Mouse (Mus musculus): Measurements from ENCODE around the gene Ralgps1. TPM values are rescaled to one million over a fixed set of nuclear protein-coding genes. Genes with fewer than 3 reads are reported as not detected.

Gene Ralgps1
- polyA plus RNA-seq, 1 experiment from 2014 or later: 5.2 TPM

DNA sequence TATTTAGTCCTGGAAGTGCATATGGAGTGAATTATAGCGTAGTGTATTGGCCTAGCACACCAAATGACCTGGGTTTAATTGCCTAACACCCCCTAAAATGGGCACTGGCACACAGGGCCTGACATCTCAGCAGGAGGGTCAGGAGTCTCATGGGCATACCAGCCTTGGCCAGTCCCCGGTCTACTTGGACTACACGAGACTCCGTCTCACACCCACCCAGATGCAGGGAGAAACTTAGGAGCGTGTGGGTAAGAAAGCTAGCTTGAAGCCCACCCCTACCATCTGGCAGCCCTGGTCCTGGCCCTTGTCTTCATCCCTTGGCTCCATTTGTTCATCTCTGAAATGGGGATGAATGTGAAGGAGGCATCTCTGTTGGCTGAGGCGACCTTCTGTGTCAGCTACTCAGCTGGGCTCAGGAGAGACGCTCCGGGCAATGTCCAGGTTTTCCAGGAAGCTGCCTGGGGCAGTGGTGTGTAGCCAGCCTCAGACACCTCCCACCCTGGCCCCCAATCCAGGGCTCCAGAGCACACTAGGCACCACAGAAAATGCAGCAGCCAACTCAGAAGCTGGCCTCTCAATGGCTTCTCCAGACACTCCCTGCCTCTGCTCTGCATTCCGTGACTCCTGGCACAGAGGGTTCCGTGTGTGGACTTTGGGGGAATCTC is 150.5 kb downstream of the Ralgps1 start:
- no peak for ATAC-seq (ENCODE audit: low read depth)
- 84% methylated on average over 10 of the region's 10 CpGs for WGBS
- no peaks in the 10 kb centered on the region for H3K9me3 ChIP-seq (ENCODE audit: control insufficient read depth, low read length)

DNA sequence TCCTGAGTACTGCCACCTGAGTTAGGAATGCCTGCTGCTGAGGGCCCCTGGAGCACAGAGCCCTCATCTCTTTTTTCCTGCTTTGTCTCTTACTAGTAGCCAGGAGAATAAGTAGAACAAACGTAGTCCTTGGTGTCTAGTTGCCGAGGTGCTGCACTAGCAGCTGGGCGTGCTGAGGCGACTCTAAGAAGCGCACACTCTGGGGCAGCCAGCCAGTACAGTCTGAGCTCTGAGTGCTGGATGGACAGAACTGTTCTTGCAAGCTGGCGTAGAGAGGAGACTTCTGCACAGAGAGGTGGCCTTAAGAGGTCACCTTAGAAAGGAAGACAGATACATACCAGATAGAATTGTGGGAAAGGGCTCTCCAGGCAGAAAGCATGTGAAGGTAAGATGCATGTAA is 151.0 kb downstream of the Ralgps1 start:
- peak overlapping the region; percentile 40; the same call in 1 of the 2 replicates for H3K27ac ChIP-seq (ENCODE audit: low read length)
- H3K9ac ChIP-seq (ENCODE audit: low read length): no peak overlapping the region
- no peak overlapping the region for H3K4me2 ChIP-seq (ENCODE audit: low read depth, low read length)

More for the DNA sequence above, 150.5 kb downstream of the Ralgps1 start:
- Histone ChIP-seq H3K4me2 (ENCODE audit: low read depth, low read length) (no peak overlapping the region), H3K27me3 (ENCODE audit: control insufficient read depth, insufficient read depth, low read depth, low read length) (no peaks in the 10 kb centered on the region), H3K27ac (ENCODE audit: low read length) (no peak overlapping the region), H3K4me1 (replicated peaks; ENCODE audit: control insufficient read depth, insufficient read depth, low read length) (peaks cover 31% of the 10 kb centered on the region), H3K36me3 (ENCODE audit: control insufficient read depth, insufficient read depth, low read length) (no peaks in the 10 kb centered on the region), H3K4me3 (ENCODE audit: low read length) (no peak overlapping the region), H3K9ac (ENCODE audit: low read length) (no peak overlapping the region)

DNA sequence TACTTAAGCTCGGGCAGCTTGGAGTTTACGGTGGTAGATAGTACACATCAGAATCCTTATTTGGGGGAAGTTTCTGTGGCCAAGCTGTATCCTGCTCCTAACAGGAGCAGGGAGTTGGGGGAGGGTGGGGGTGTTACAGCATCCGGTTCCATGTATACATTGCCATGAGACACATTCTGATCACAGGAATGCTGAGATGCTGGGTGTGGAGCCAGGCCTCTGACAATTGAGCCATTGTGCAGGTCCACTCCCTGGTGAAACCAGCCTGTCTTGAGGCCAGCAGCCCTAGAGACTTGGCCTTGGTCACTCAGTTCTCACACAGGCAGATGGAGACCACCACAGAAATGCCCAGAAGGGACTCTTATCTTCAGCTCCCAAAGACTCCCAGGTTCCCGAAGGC is 151.6 kb downstream of the Ralgps1 start:
- H3K9me3 ChIP-seq (ENCODE audit: control insufficient read depth, low read length): no peaks in the 10 kb centered on the region
- H3K9ac ChIP-seq (ENCODE audit: low read length): peak overlapping the region; percentile 2; the same call in 1 of the 2 replicates
- H3K4me1 ChIP-seq (replicated peaks; ENCODE audit: control insufficient read depth, insufficient read depth, low read length): peaks cover 38% of the 10 kb centered on the region
- H3K4me3 ChIP-seq (ENCODE audit: low read length): no peak overlapping the region
- H3K36me3 ChIP-seq (ENCODE audit: control insufficient read depth, insufficient read depth, low read length): no peaks in the 10 kb centered on the region
- H3K27me3 ChIP-seq (ENCODE audit: control insufficient read depth, insufficient read depth, low read depth, low read length): no peaks in the 10 kb centered on the region
- peak overlapping the region; percentile 40 for H3K27ac ChIP-seq (ENCODE audit: low read length)
- peak; percentile 6; the same call in 1 of the 2 replicates for ATAC-seq (ENCODE audit: low read depth)
- H3K4me2 ChIP-seq (ENCODE audit: low read depth, low read length): no peak overlapping the region
- 40% methylated on average over 4 of the region's 4 CpGs for WGBS

More for the DNA sequence above, 151.0 kb downstream of the Ralgps1 start:
- no peaks in the 10 kb centered on the region for H3K36me3 ChIP-seq (ENCODE audit: control insufficient read depth, insufficient read depth, low read length)
- H3K4me1 ChIP-seq (replicated peaks; ENCODE audit: control insufficient read depth, insufficient read depth, low read length): peaks cover 35% of the 10 kb centered on the region
- 59% methylated on average over 6 of the region's 6 CpGs for WGBS
- no peak for ATAC-seq (ENCODE audit: low read depth)
- H3K9me3 ChIP-seq (ENCODE audit: control insufficient read depth, low read length): no peaks in the 10 kb centered on the region
- no peak overlapping the region for H3K4me3 ChIP-seq (ENCODE audit: low read length)
- H3K27me3 ChIP-seq (ENCODE audit: control insufficient read depth, insufficient read depth, low read depth, low read length): no peaks in the 10 kb centered on the region

DNA sequence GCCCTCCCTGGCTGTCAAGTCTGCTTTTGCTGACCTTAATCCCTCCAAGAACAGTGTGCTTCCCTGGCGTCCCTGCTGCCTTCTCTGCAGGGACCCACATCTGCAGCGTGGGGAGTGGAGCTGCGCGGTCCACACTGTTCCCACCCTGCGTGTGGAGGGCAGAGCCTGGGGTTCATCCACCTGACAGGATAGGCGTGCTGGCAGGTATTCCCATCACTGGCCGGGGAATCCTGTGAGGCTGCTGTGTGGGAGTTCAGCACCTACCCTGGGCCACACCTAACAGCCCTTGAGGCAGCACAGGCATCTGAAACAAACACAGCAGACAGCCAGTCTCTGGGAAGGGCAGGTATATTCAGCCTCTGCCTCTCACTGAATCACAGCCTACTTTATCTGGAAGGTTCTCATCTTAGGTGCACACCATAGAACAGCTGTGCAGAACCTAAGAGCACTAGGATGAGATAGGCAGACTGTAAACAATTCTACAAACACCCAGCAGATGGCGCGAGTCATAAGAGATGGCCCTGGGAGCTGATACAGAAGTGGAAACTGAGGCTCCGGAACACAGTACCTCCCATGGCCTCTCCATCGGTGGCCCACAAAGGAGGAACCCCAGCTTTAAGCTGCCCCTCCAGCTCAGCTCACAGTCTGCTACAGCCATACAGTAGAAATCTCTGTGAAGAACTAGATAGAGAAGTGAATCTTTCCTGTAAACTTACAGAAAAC is 152.2 kb downstream of the Ralgps1 start:
- no peaks in the 10 kb centered on the region for H3K9me3 ChIP-seq (ENCODE audit: control insufficient read depth, low read length)
- H3K4me1 ChIP-seq (replicated peaks; ENCODE audit: control insufficient read depth, insufficient read depth, low read length): peaks cover 38% of the 10 kb centered on the region
- no peak overlapping the region for H3K4me2 ChIP-seq (ENCODE audit: low read depth, low read length)
- ATAC-seq (ENCODE audit: low read depth): no peak
- H3K4me3 ChIP-seq (ENCODE audit: low read length): no peak overlapping the region
- H3K27ac ChIP-seq (ENCODE audit: low read length): peak overlapping the region; percentile 40; the same call in 1 of the 2 replicates
- WGBS: 66% methylated on average over 11 of the region's 11 CpGs
- no peaks in the 10 kb centered on the region for H3K36me3 ChIP-seq (ENCODE audit: control insufficient read depth, insufficient read depth, low read length)
- peak overlapping the region; percentile 2; the same call in 1 of the 2 replicates for H3K9ac ChIP-seq (ENCODE audit: low read length)
- no peaks in the 10 kb centered on the region for H3K27me3 ChIP-seq (ENCODE audit: control insufficient read depth, insufficient read depth, low read depth, low read length)

DNA sequence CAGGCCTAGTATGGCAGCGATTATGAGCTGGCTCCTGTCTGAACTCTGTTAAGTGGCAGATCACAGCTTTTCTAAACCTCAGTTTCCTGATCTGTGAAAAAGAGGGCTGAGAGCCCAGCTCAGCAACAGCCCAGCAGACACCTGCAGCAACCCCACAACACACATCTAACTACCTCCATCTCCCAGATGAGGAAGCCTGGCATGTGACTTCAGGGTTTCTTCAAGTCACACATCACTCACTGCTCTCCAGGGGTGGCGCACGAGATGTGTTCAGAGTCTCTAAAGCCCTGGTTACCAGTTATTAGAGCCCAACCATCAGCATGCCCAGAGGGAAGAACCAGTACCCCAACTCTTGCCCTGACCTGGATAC is 153.9 kb downstream of the Ralgps1 start:
- no peak overlapping the region for H3K27ac ChIP-seq (ENCODE audit: low read length)
- H3K4me1 ChIP-seq (replicated peaks; ENCODE audit: control insufficient read depth, insufficient read depth, low read length): peaks cover 35% of the 10 kb centered on the region
- peak overlapping the region; percentile 61 for H3K4me3 ChIP-seq (ENCODE audit: low read length)
- H3K36me3 ChIP-seq (ENCODE audit: control insufficient read depth, insufficient read depth, low read length): no peaks in the 10 kb centered on the region
- WGBS: 40% methylated on average over 3 of the region's 3 CpGs
- no peaks in the 10 kb centered on the region for H3K9me3 ChIP-seq (ENCODE audit: control insufficient read depth, low read length)
- peak overlapping the region; percentile 74 for H3K9ac ChIP-seq (ENCODE audit: low read length)
- no peak for ATAC-seq (ENCODE audit: low read depth)
- H3K4me2 ChIP-seq (ENCODE audit: low read depth, low read length): peak overlapping the region; percentile 89
- no peaks in the 10 kb centered on the region for H3K27me3 ChIP-seq (ENCODE audit: control insufficient read depth, insufficient read depth, low read depth, low read length)

DNA sequence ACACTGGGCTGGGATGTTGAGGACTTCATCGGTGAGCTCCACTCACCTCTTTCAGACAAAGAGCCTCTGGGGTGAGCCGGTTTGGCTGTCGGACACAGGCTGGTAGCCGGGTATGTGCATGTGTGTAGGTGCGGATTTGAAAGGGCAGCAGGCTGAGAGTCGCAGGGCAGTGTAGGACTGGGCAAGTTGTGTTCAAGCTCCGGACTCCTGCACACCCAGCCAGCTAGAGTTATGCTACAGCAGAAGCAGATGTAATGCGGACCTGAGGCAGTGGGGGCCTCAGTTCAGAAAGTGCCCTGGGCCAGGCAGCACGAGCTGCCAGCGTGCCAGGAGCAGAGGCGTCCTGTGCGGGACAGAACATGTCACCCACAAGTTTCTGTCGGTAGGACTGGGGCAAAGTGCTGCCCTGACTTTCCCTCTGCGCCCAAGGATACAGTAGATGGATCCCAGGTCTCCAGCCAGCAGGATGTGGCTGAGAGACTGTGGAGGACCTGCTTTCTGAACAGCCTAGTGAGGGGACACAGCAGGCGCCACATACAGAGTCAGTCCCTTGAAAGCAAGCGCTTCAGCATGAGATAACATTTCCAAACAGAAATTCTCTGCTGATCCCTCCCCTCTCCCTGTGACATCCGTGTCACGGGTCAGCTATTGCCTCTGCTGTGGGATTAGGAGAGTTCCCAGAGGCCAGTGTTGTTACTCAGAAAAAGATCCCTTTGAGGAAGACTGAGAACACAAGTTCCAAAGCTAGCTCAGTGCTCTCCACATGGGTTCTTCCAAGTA is 154.5 kb downstream of the Ralgps1 start:
- peaks cover 35% of the 10 kb centered on the region for H3K4me1 ChIP-seq (replicated peaks; ENCODE audit: control insufficient read depth, insufficient read depth, low read length)
- peak; percentile 3; the same call in 1 of the 2 replicates for ATAC-seq (ENCODE audit: low read depth)
- H3K36me3 ChIP-seq (ENCODE audit: control insufficient read depth, insufficient read depth, low read length): no peaks in the 10 kb centered on the region
- H3K9me3 ChIP-seq (ENCODE audit: control insufficient read depth, low read length): no peaks in the 10 kb centered on the region
- 8% methylated on average over 18 of the region's 18 CpGs for WGBS
- no peaks in the 10 kb centered on the region for H3K27me3 ChIP-seq (ENCODE audit: control insufficient read depth, insufficient read depth, low read depth, low read length)
- H3K4me2 ChIP-seq (ENCODE audit: low read depth, low read length): peak overlapping the region; percentile 89
- peak overlapping the region; percentile 74 for H3K9ac ChIP-seq (ENCODE audit: low read length)
- peak overlapping the region; percentile 92 for H3K27ac ChIP-seq (ENCODE audit: low read length)
- peak overlapping the region; percentile 61 for H3K4me3 ChIP-seq (ENCODE audit: low read length)

DNA sequence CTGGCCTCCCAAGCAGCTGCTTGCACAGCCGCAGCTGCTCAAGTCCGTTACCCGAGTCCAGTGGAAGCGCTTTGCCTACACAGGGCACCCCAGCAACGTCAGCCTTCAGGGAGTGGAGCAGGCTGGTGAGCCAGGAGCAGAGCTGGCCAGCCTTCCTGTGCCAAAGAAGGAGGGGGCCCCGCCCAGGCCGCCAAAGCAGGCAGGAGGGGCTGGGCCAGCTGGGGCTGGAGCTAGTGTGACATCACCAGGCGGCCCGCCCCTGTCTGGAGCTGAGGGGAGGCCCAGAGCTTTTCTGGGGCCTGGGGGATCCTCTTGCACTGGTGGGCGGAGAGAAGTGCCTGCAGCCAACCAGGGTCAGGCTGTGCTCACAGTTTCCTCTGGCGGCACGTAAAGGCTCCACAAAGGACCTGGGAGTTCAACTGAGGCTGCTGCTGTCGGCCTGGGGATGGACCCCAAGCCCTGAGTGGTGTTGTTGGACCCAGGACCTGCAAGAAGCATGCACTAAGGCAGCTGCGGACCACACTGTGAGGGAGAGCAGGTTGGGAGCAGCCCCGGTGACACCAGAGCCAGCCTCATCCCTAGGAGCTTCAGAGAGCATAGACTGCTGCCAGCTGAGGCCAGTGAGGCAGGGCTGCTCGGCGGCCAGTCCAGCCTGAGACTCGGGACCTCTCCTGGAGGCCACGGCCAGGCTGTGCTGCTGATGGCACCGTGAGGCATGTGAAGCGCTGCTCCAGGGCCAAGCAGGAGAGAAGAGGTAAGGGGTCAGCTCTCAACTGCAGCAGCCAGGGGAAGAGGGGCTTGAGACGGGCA is 155.4 kb downstream of the Ralgps1 start, which contains the start of gene Angptl2:
TSS of gene Angptl2 (plus strand) at position 370 of the 810 bp plus-strand sequence.
- peak; percentile 98 for ATAC-seq (ENCODE audit: low read depth)
- under 1% methylated on average over 21 of the region's 22 CpGs for WGBS
- peak within 1 kb of the TSS; percentile 74 for H3K9ac ChIP-seq (ENCODE audit: low read length)
- H3K4me2 ChIP-seq (ENCODE audit: low read depth, low read length): peak within 1 kb of the TSS; percentile 89
- no peaks in the 10 kb centered on the region for H3K27me3 ChIP-seq (ENCODE audit: control insufficient read depth, insufficient read depth, low read depth, low read length)
- no peaks in the 10 kb centered on the region for H3K36me3 ChIP-seq (ENCODE audit: control insufficient read depth, insufficient read depth, low read length)
- H3K27ac ChIP-seq (ENCODE audit: low read length): peak within 1 kb of the TSS; percentile 92
- H3K9me3 ChIP-seq (ENCODE audit: control insufficient read depth, low read length): no peaks in the 10 kb centered on the region
- peaks cover 35% of the 10 kb centered on the region for H3K4me1 ChIP-seq (replicated peaks; ENCODE audit: control insufficient read depth, insufficient read depth, low read length)
- peak within 1 kb of the TSS; percentile 61 for H3K4me3 ChIP-seq (ENCODE audit: low read length)

DNA sequence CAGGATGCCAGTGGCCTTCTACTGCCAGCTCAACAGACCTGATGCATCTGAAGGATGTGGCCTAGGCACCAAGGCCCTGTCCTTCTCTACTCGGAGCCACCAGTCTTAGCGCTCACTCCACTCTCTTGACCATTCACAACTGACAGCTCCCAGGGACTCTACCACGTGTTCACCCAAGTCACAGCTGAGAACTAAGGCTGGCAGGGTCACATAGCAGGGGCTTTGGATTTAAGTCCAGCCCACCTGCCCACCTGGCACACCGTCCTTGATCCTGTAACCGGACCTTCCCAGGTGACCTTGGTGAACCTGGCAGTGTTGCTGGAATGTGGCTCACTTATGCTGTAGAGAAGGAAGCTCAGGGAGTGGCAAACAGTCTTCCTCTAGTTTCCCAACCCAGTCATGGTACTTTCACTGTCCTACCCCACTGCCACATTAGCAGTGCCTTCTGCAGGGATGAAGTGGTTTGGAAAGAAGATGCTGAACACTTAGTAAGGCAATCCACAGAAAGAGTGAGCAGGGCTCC is 156.0 kb downstream of the Ralgps1 start:
- Histone ChIP-seq H3K27ac (ENCODE audit: low read length) (peak overlapping the region; percentile 92), H3K9ac (ENCODE audit: low read length) (peak overlapping the region; percentile 54), H3K4me2 (ENCODE audit: low read depth, low read length) (peak overlapping the region; percentile 89), H3K36me3 (ENCODE audit: control insufficient read depth, insufficient read depth, low read length) (no peaks in the 10 kb centered on the region), H3K4me1 (replicated peaks; ENCODE audit: control insufficient read depth, insufficient read depth, low read length) (peaks cover 34% of the 10 kb centered on the region), H3K9me3 (ENCODE audit: control insufficient read depth, low read length) (no peaks in the 10 kb centered on the region), H3K27me3 (ENCODE audit: control insufficient read depth, insufficient read depth, low read depth, low read length) (no peaks in the 10 kb centered on the region), H3K4me3 (ENCODE audit: low read length) (peak overlapping the region; percentile 61)
- 40% methylated on average over 5 of the region's 5 CpGs for WGBS
- ATAC-seq (ENCODE audit: low read depth): no peak; the same call in 1 of the 2 replicates
